Mouse (Mus musculus) midbrain, embryonic 10.5 days (tissue): ENCODE data around the gene Adamtsl2. TPM values are rescaled to one million over a fixed set of nuclear protein-coding genes. Genes with fewer than 3 reads are reported as not detected.

Source experiments
- DNase-seq: peaks from one replicate; pipeline ENCODE4 v3.0.0-alpha.2; 2017; ENCODE audit warnings: low spot score
- H3K27ac ChIP-seq: fragments of 300-500 bp; sonication (generic); replicated peaks from 2 replicates; pipeline ENCODE4 v1.5.1; 2016; ENCODE audit warnings: mild to moderate bottlenecking
- H3K27me3 ChIP-seq: fragments of 300-500 bp; sonication (generic); 2 replicates; pipeline ENCODE4 v1.6.1; 2016; ENCODE audit warnings: low read depth, mild to moderate bottlenecking; ENCODE audit not compliant: poor library complexity, severe bottlenecking
- H3K36me3 ChIP-seq: fragments of 300-500 bp; sonication (generic); 2 replicates; pipeline ENCODE4 v1.6.1; 2016; ENCODE audit warnings: mild to moderate bottlenecking, moderate library complexity
- H3K4me1 ChIP-seq: fragments of 300-500 bp; sonication (generic); 2 replicates; pipeline ENCODE4 v1.6.1; 2016
- H3K4me3 ChIP-seq: fragments of 300-500 bp; sonication (generic); 2 replicates; pipeline ENCODE4 v1.5.1; 2016; ENCODE audit warnings: mild to moderate bottlenecking, moderate library complexity
- H3K9me3 ChIP-seq: fragments of 300-500 bp; sonication (generic); replicated peaks from 2 replicates; pipeline ENCODE4 v1.6.1; 2016; ENCODE audit warnings: mild to moderate bottlenecking
- WGBS: fragments of 180-500 bp; shearing (Covaris S2); methylation state at CpG from one replicate; pipeline ENCODE4 v1.1.7; 2016; 5-methylcytosine and 5-hydroxymethylcytosine counted together
- polyA plus RNA-seq: library from polyadenylated mRNA; unstranded; fragments of >200 nt; fragmentation: Nextera tagmentation; extraction: Ambion mirVana; gene quantifications from 2 replicates; pipeline ENCODE4 v1.2.1, GENCODE M21; 2016

The Adamtsl2 gene
- polyA plus RNA-seq, 1 experiment from 2014 or later = 4.8 TPM

DNA sequence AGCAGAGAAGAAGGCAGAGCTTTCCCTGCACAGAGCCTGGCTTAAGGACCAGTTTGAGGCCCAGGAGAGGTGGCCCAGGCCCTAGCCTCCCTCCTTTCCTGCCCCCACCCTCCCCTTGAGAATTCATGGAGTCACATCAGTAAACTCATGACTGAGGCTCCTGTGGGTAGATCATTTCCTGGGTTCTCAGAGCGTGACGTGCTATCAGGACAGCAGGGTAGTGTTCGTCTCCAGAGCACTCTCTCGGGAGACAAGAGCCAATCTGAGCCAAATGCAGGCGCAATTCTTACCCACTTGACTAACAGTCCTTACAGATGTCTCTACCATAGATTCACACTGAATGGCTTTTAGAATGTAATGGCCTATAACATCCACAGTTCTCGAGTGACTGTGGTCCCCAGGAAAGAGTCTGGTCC, 18.1 kb downstream of the Adamtsl2 start:
- 73% methylated on average over 6 of the region's 6 CpGs for WGBS
- Histone ChIP-seq H3K27me3 (0 out of 2 replicates have a peak, but pooled peaks cover 6% of the 10 kb centered on the region), H3K27ac (0 out of 2 replicates have a peak overlapping the region, but pooled peaks have one; percentile 17)

DNA sequence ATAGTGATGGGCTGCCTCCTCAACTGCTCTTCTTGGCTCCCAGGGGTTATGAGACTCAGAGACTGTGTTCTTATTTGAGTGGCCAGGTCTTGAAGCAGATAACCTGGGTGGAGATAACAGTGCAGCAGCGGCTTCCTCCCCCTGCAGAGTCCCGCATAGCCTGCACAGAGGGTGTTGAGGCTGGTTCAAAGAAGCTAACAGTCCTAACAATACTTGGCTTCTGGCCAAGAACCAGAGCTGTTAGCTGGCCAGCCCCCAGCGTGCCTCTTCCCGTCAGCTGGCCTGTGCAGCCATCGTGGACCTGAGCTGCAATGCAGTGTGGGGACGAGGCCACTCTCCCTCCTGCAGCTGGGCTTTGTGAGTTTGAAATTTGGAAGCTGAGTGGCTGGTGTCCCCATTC, 18.6 kb downstream of the Adamtsl2 start:
- H3K9me3 ChIP-seq = no peaks in the 10 kb centered on the region
- H3K36me3 ChIP-seq = no peaks in the 10 kb centered on the region
- peaks cover 14% of the 10 kb centered on the region for H3K4me1 ChIP-seq
- no peak overlapping the region for H3K4me3 ChIP-seq
- DNase-seq = no peak
- 52% methylated on average over 6 of the region's 6 CpGs for WGBS
- peaks cover 12% of the 10 kb centered on the region; the same call in 1 of the 2 replicates for H3K27me3 ChIP-seq
- 0 out of 2 replicates have a peak overlapping the region, but pooled peaks have one; percentile 0 for H3K27ac ChIP-seq

More for the DNA sequence above, 18.1 kb downstream of the Adamtsl2 start:
- no peak for DNase-seq
- Histone ChIP-seq H3K4me1 (peaks cover 14% of the 10 kb centered on the region), H3K36me3 (no peaks in the 10 kb centered on the region), H3K4me3 (no peak overlapping the region), H3K9me3 (no peaks in the 10 kb centered on the region)

DNA sequence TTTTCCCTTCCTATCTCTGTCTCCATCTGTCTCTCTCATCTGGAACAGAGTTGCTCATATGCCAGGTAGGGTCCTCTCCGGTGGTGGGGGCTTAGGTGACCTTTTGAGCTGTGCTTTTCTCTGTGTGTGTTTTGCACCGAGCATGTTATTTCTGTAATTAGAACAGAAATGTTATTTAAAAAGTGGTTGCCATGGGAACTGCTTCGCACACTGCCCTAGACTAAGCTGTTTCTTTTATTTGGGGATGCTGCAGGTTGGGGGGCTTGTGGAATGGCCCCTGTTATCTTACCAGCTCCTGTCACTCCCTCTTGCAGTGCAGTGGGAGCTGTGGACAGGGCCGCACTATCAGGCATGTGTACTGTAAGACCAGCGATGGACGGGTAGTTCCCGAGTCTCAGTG, 24.4 kb downstream of the Adamtsl2 start:
- WGBS = 83% methylated on average over 7 of the region's 7 CpGs
- Histone ChIP-seq H3K27me3 (peaks cover 13% of the 10 kb centered on the region; the same call in 1 of the 2 replicates), H3K27ac (0 out of 2 replicates have a peak overlapping the region, but pooled peaks have one; percentile 2), H3K4me1 (peaks cover 38% of the 10 kb centered on the region), H3K36me3 (no peaks in the 10 kb centered on the region), H3K4me3 (no peak overlapping the region), H3K9me3 (no peaks in the 10 kb centered on the region)
- no peak for DNase-seq

DNA sequence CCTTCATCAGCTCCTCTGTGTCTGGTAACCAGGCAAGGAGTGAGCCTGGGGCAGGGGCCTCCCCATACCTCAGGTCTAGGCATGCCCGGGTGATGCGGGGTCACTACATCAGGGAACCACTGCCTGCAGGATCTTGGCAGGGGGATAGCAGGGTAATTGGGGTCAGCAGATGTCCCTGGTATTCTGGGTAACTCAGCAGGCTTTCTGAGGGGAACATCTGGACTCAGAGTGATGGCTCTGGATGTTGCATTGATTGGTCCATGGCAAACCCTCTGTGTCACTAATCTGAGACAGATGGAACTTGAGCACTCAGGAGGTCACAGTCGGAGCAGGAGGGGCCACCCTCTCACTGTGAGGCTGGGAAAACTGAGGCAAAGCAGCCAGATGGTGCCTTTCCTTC, 27.6 kb downstream of the Adamtsl2 start:
- no peaks in the 10 kb centered on the region for H3K9me3 ChIP-seq
- H3K4me3 ChIP-seq = no peak overlapping the region
- DNase-seq = peak; percentile 33
- peak overlapping the region; percentile 61; the same call in 1 of the 2 replicates for H3K27ac ChIP-seq
- 62% methylated on average over 3 of the region's 3 CpGs for whole genome bisulfite sequencing
- peaks cover 53% of the 10 kb centered on the region for H3K4me1 ChIP-seq
- H3K27me3 ChIP-seq = peaks cover 9% of the 10 kb centered on the region; the same call in 1 of the 2 replicates
- no peaks in the 10 kb centered on the region for H3K36me3 ChIP-seq

DNA sequence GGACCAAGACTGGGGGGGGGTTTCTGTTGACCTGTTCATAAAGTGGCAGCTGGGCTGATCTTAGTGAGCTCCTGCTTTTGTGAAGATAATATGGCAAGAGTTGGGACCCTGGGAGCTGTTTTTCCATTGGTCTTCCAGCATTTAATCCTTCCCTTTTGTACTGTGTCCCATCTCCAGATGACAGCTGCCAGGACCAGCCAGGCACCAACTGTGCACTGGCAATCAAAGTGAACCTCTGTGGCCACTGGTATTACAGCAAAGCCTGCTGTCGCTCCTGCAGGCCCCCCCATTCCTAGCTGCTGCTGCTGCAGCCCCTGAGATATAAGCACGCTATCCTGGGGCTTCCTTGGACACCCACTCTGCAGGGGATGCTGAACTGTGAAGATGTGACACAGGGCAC, 29.0 kb downstream of the Adamtsl2 start:
- Histone ChIP-seq H3K4me1 (peaks cover 60% of the 10 kb centered on the region), H3K9me3 (no peaks in the 10 kb centered on the region), H3K27me3 (peaks cover 7% of the 10 kb centered on the region), H3K4me3 (no peak overlapping the region), H3K27ac (peak overlapping the region; percentile 59), H3K36me3 (no peaks in the 10 kb centered on the region)
- 75% methylated on average over 2 of the region's 2 CpGs for WGBS
- no peak for DNase-seq

DNA sequence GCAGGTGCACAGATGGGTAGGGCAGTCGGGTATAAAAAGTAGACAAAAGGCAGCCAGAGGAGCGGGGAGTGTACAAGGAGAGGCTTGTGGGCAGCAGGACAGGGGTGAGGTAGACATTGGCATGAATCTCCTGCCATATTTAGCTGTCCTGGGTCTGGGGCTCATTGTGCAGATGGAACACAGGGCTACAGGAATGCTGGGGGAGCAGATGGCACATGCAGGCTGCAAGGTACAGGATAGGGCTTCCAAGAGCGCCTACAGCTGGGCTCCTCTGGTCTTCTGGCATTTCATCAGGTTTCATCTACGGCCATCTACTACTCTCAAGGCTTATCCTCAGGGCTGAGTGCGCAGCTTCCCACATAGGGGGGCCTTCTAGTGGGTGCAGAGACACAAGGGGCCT, 29.9 kb downstream of the Adamtsl2 start:
- Histone ChIP-seq H3K9me3 (no peaks in the 10 kb centered on the region), H3K36me3 (no peaks in the 10 kb centered on the region), H3K27me3 (peaks cover 7% of the 10 kb centered on the region), H3K4me1 (peaks cover 52% of the 10 kb centered on the region), H3K27ac (0 out of 2 replicates have a peak overlapping the region, but pooled peaks have one; percentile 0), H3K4me3 (no peak overlapping the region)
- no peak for DNase-seq
- WGBS = 88% methylated on average over 5 of the region's 5 CpGs

DNA sequence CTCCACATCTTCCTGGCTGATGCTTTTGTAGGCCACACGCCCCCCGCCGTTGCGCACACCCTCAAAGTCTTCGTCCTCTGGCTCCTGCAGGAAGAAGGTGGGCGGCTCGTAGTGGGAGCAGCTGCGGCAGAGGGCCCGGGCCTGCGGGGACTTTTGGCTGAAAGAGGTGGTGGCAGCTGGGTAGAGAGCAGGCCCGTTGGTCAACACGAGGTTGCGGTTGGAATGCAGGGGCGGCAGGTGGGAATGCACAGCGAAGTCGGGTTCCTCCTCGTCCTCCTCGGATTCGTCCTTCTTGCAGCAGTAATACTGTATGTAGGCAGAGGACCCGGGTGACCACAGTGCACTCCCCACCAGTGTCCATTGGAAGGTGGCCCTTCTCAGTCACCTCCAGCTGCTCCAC, 33.4 kb downstream of the Adamtsl2 start:
- Histone ChIP-seq H3K9me3 (no peaks in the 10 kb centered on the region), H3K27ac (no peak overlapping the region), H3K4me3 (no peak overlapping the region), H3K36me3 (no peaks in the 10 kb centered on the region), H3K4me1 (peaks cover 32% of the 10 kb centered on the region), H3K27me3 (peaks cover 7% of the 10 kb centered on the region)
- 72% methylated on average over 20 of the region's 20 CpGs for WGBS
- DNase-seq = no peak

DNA sequence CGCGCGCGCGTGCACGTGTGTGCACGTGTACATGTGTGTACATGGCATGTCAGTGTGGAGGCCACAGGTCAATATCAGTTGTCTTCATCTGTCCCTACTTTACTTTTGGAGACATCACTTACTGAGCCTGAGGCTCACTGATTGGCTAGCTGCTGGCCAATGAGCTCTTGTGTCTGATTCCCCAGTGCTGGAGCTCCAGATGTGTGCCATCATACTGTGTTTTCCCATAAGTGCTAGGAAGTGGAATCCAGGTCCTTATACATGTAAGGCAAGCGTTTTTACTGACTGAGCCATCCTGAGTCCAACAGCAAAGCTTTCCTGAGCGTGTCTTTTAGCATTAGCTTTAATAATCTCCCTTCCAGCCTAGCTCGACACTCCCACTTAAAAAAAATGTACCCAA, 35.0 kb downstream of the Adamtsl2 start:
- 90% methylated on average over 10 of the region's 10 CpGs for WGBS
- H3K9me3 ChIP-seq = no peaks in the 10 kb centered on the region
- no peaks in the 10 kb centered on the region for H3K36me3 ChIP-seq
- H3K27me3 ChIP-seq = peaks cover 7% of the 10 kb centered on the region
- H3K4me1 ChIP-seq = peaks cover 18% of the 10 kb centered on the region; the same call in 1 of the 2 replicates
- H3K27ac ChIP-seq = no peak overlapping the region
- no peak for DNase-seq
- H3K4me3 ChIP-seq = no peak overlapping the region

DNA sequence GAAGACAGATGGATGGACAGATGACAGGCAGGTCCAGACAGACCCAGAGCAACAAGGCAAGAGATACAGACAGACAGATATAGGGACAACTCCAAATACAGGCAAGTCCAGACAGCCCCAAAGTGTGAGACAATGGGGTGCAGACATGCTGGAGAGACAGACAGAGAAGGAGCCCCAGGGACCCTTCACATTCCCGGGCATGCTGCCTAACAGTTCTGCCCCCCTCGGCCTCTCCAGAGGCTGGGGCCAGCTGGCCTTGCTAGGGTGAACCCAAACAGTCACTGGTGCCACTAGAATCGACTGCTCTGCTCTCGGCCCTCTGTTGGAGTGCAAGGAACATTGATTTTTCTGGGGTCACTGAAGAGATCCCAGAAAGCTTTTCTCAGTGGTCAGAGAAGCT, 39.3 kb downstream of the Adamtsl2 start:
- no peak for DNase-seq
- Histone ChIP-seq H3K36me3 (no peaks in the 10 kb centered on the region), H3K27ac (no peak overlapping the region), H3K27me3 (peaks cover 6% of the 10 kb centered on the region; the same call in 1 of the 2 replicates), H3K4me3 (no peak overlapping the region), H3K4me1 (peaks cover 27% of the 10 kb centered on the region), H3K9me3 (no peaks in the 10 kb centered on the region)
- WGBS = 69% methylated on average over 4 of the region's 4 CpGs

DNA sequence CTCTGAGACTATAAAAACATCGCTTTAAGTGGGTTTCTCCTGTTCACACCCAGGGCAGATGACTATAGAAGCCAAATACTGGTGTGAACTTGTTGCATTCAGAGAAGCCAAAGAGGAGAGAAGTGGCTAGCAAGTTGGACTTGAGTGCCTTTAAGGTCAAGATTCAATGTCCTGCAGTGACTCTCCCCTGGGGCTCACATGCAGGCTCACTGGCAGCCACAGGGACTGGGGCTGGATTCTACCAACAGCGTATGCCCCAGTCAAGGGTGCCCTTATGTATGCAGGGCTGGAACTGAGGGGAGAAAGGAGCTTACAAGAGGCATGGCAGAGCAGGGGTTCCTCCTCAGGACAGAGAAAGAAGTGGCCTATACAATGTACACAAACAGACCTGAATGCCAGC, 40.6 kb downstream of the Adamtsl2 start:
- Histone ChIP-seq H3K9me3 (0 out of 2 replicates have a peak, but pooled peaks cover under 1% of the 10 kb centered on the region), H3K36me3 (no peaks in the 10 kb centered on the region), H3K27ac (no peak overlapping the region), H3K4me1 (peaks cover 29% of the 10 kb centered on the region), H3K27me3 (peaks cover 6% of the 10 kb centered on the region; the same call in 1 of the 2 replicates), H3K4me3 (no peak overlapping the region)
- DNase-seq = no peak
- 96% methylated on average over 2 of the region's 2 CpGs for WGBS

DNA sequence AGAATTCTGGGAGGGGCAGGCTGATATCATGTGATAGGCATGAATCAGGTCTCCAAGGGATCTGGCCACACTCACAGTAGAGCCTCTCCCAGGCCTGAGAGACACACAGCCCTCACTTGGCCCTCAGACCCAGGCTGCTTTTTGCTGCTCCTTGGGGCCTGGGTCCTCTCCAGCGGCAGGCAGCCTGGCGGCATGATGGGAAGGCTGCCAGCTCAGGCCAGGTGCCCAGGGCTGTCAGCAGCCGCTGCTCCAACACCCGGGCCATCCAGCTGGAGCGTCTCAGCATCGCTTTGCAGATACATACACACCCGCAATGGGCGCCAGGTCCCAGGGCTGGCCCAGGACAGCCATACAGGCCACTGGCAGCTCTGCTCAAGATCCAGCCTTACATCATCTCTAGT, 41.1 kb downstream of the Adamtsl2 start:
- 93% methylated on average over 8 of the region's 8 CpGs for WGBS
- DNase-seq = no peak
- no peak overlapping the region for H3K4me3 ChIP-seq

DNA sequence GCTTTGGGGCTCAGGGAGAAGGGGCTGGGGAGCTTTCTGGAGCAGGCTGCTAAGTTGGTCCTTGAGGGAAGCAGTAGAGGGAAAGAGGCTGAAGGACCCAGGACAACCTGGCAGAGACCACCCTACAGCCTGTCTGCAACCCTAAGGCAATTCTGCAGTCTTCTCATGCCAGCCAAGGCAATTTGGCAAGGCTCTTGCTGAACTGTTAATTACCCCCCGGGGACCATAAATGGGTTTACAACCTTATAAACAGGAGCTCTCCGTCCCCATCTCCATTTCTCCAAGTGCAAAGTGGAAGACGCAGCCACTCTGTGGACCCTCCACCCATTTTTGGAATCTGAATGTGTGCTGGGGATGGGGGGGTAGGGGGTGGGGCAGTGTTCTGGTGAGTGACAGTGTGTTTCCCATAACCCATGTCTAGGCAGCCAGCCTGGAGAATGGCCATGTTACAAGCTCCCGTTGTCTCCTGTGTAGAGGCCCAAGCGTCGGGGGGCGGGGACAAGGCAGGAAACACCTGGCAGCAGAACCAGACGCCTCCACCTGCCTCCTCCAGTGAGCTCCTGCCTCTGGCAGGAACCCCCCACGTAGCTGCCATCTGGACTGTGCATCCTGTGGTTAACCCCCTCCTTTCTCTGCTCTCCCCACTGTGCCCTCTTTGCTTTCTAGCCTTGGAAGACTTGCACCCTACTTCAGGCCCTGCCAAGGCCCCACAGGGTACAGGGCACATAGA, 42.6 kb downstream of the Adamtsl2 start:
- Histone ChIP-seq H3K4me1 (peaks cover 29% of the 10 kb centered on the region), H3K9me3 (0 out of 2 replicates have a peak, but pooled peaks cover 3% of the 10 kb centered on the region), H3K27ac (peak overlapping the region; percentile 10), H3K4me3 (no peak overlapping the region), H3K27me3 (peaks cover 6% of the 10 kb centered on the region; the same call in 1 of the 2 replicates), H3K36me3 (no peaks in the 10 kb centered on the region)
- DNase-seq = no peak
- 43% methylated on average over 9 of the region's 9 CpGs for WGBS

More for the DNA sequence above, 41.1 kb downstream of the Adamtsl2 start:
- Histone ChIP-seq H3K9me3 (0 out of 2 replicates have a peak, but pooled peaks cover 3% of the 10 kb centered on the region), H3K4me1 (peaks cover 29% of the 10 kb centered on the region), H3K27ac (no peak overlapping the region), H3K36me3 (no peaks in the 10 kb centered on the region), H3K27me3 (peaks cover 6% of the 10 kb centered on the region; the same call in 1 of the 2 replicates)

DNA sequence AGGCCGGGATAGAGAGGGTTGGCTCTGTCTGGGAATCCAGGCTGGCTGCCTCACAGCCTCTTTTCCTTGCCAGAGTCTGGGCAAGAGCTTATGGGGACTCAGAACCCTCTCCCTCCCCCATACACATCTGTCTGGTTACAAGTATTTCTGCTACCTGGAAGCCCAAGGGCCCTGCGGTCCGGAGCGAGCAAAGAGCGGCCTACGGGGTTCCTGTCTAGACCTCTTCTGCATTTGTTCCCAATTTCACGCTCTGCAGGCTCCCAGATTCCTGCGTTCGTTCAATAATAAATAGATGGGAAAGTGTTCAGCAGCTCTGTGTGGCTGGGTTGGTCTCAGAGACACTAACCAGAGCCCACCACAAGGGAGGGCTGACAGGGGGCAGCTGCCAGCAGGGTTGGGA, 43.4 kb downstream of the Adamtsl2 start:
- Histone ChIP-seq H3K27ac (peak overlapping the region; percentile 10; the same call in 1 of the 2 replicates), H3K27me3 (peaks cover 7% of the 10 kb centered on the region; the same call in 1 of the 2 replicates), H3K4me1 (peaks cover 29% of the 10 kb centered on the region), H3K9me3 (0 out of 2 replicates have a peak, but pooled peaks cover 3% of the 10 kb centered on the region), H3K36me3 (no peaks in the 10 kb centered on the region), H3K4me3 (no peak overlapping the region)
- peak; percentile 33 for DNase-seq
- WGBS = 38% methylated on average over 9 of the region's 9 CpGs
